Mouse (Mus musculus) heart, embryonic 13.5 days (tissue): ENCODE data around the gene Khdc4. TPM values are rescaled to one million over a fixed set of nuclear protein-coding genes. Genes with fewer than 3 reads are reported as not detected.
A peak's percentile ranks its signal among the peaks of the same experiment; 100 is the strongest.

Source experiments
- ATAC-seq: fragments of 200-750 bp; cut with Nextera tagmentation; 2 replicates; pipeline ENCODE4 v1.8.0; 2017; ENCODE audit warnings: moderate TSS enrichment; ENCODE audit not compliant: insufficient number of reproducible peaks, low FRiP score, low TSS enrichment; ENCODE audit errors: extremely low read depth
- H3K27ac ChIP-seq: fragments of 300-500 bp; sonication (generic); replicated peaks from 2 replicates; pipeline ENCODE4 v1.5.1; 2015; ENCODE audit warnings: moderate library complexity, mild to moderate bottlenecking, inconsistent platforms
- H3K27me3 ChIP-seq: fragments of 300-500 bp; sonication (generic); replicated peaks from 2 replicates; pipeline ENCODE4 v1.6.1; 2015; ENCODE audit warnings: mild to moderate bottlenecking, inconsistent platforms
- H3K36me3 ChIP-seq: fragments of 300-500 bp; sonication (generic); 2 replicates; pipeline ENCODE4 v1.6.1; 2015; ENCODE audit warnings: mild to moderate bottlenecking, inconsistent platforms
- H3K4me1 ChIP-seq: fragments of 300-500 bp; sonication (generic); 2 replicates; pipeline ENCODE4 v1.6.1; 2015; ENCODE audit warnings: inconsistent platforms
- H3K4me2 ChIP-seq: fragments of 300-500 bp; sonication (generic); 2 replicates; pipeline ENCODE4 v1.6.1; 2015; ENCODE audit warnings: inconsistent platforms, mild to moderate bottlenecking, moderate library complexity
- H3K4me3 ChIP-seq: fragments of 300-500 bp; sonication (generic); 2 replicates; pipeline ENCODE4 v1.5.1; 2015; ENCODE audit warnings: moderate library complexity, mild to moderate bottlenecking, inconsistent platforms
- H3K9ac ChIP-seq: fragments of 300-500 bp; sonication (generic); 2 replicates; pipeline ENCODE4 v1.6.1; 2015; ENCODE audit warnings: inconsistent platforms, mild to moderate bottlenecking, moderate library complexity
- H3K9me3 ChIP-seq: fragments of 300-500 bp; sonication (generic); 2 replicates; pipeline ENCODE4 v1.6.1; 2016; ENCODE audit warnings: inconsistent platforms
- WGBS: fragments of 180-500 bp; shearing (Covaris S2); methylation state at CpG from one replicate; pipeline ENCODE4 v1.1.7; 2015; ENCODE audit warnings: mixed read lengths; 5-methylcytosine and 5-hydroxymethylcytosine counted together
- polyA plus RNA-seq: library from polyadenylated mRNA; unstranded; fragments of >200 nt; fragmentation: Nextera tagmentation; extraction: Ambion mirVana; gene quantifications from 2 replicates; pipeline ENCODE4 v1.2.1, GENCODE M21; 2015

Khdc4 gene
- polyA plus RNA-seq, 1 experiment from 2014 or later, result 54.8 TPM

DNA sequence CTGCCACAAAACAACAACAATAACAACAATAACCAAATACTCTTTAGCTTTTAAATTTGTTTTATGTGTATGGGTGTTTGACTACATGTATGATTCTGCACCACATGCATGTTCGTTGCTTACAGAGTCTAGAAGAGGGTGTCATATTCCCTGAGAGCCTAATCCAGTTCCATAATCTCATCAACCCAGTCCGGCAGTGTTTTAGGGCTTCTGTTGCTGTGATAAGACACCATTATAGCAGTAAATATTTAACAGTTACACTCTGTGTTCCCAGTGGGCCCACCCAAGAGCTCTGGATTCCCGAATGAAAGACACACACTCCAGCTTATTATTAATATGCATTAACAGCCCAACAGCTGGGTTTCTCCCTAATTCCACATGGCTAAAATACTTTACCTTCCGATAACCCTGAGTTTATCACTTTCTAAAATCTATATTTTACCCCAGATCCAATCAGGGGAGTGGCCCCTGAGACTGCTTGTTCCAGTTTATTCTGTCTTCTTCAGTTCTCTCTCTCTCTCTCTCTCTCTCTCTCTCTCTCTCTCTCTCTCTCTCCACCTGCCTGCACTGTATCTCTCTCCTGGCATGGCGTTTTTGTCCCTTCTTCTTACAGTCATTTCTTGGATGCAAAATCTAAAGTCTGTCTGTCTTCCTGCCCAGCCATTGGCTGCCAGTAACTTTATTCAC lies 27.0 kb upstream of the Khdc4 start:
- Histone ChIP-seq H3K27ac (no peak overlapping the region), H3K27me3 (no peaks in the 10 kb centered on the region), H3K36me3 (no peaks in the 10 kb centered on the region), H3K4me2 (no peak overlapping the region), H3K9me3 (peaks cover 4% of the 10 kb centered on the region; the same call in 1 of the 2 replicates), H3K4me3 (no peak overlapping the region), H3K9ac (no peak overlapping the region), H3K4me1 (peaks cover 22% of the 10 kb centered on the region)
- 70% methylated on average over 5 of the region's 5 CpGs for WGBS
- ATAC-seq, result no peak

DNA sequence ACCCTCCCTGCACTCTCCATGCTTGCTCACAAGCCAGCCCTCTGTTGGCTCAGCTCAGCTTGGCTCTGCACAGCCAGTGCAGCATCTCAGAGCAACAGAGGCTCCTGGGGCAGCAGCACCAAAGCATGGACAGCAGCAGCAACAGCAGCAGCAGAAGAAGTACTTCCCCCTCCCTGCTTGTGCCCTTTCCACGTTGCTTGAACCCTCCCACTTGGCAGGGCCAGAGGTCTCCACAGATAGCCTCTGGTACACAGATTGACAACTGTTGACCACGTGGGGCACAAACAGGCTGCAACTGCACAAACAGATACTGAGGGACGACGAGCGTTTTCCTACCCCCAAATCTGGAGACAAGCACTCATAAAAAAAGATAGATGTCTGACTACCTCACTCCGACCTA lies 25.8 kb upstream of the Khdc4 start:
- no peak overlapping the region for H3K4me2 ChIP-seq
- peaks cover 4% of the 10 kb centered on the region; the same call in 1 of the 2 replicates for H3K9me3 ChIP-seq
- H3K36me3 ChIP-seq, result no peaks in the 10 kb centered on the region
- H3K9ac ChIP-seq, result no peak overlapping the region
- WGBS, result 30% methylated on average over 6 of the region's 6 CpGs
- ATAC-seq, result no peak
- peaks cover 10% of the 10 kb centered on the region for H3K4me1 ChIP-seq
- no peaks in the 10 kb centered on the region for H3K27me3 ChIP-seq
- H3K27ac ChIP-seq, result no peak overlapping the region
- no peak overlapping the region for H3K4me3 ChIP-seq

DNA sequence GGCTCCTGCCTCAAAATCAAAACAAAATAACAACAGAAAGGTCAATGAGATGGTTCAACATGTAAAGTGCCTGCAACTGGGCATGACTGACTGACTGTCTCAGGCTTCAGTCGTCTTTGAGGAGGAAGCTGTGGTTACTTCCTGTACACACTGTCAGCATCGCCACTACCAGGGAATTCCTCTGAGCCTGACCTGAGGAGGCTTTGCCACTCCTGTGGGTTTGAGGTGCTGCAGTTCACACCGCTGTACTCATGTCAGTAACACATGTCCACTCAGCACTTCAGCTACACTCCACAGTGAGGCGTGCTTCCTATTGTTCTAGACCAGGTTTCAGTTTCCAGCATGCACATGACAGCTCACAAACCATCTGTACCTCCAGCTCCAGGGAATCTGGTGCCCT lies 21.5 kb upstream of the Khdc4 start:
- no peaks in the 10 kb centered on the region for H3K36me3 ChIP-seq
- H3K4me1 ChIP-seq, result no peaks in the 10 kb centered on the region
- H3K4me3 ChIP-seq, result no peak overlapping the region
- peaks cover 4% of the 10 kb centered on the region; the same call in 1 of the 2 replicates for H3K9me3 ChIP-seq
- H3K9ac ChIP-seq, result no peak overlapping the region
- no peak for ATAC-seq
- no peaks in the 10 kb centered on the region for H3K27me3 ChIP-seq
- WGBS, result 60% methylated on average over 4 of the region's 4 CpGs
- no peak overlapping the region for H3K27ac ChIP-seq
- no peak overlapping the region for H3K4me2 ChIP-seq

DNA sequence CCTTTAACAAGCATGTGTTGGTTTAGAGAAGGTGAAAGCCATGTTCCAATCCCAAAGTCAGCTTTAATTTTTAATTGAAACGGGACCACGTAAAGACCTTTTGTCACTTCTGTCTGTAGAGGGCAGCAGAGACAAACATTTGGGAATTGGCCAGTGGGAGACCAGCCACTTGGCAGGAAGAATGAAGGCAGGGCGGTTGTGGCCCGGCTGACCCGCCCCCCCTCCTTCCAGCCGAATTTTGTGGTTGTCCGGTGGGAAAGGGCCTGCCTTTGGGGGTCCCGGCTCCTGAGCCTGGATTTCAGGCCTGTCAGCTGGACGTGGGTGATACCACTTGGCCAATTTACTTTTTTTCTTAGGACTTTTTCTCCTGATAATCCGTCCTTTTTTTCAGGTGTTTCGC lies 8.2 kb upstream of the Khdc4 start:
- Histone ChIP-seq H3K27ac (no peak overlapping the region), H3K4me1 (peaks cover 3% of the 10 kb centered on the region; the same call in 1 of the 2 replicates), H3K4me2 (peak overlapping the region; percentile 77), H3K9me3 (no peaks in the 10 kb centered on the region), H3K27me3 (no peaks in the 10 kb centered on the region), H3K9ac (peak overlapping the region; percentile 78), H3K36me3 (no peaks in the 10 kb centered on the region), H3K4me3 (peak overlapping the region; percentile 48)
- 12% methylated on average over 11 of the region's 11 CpGs for WGBS
- no peak for ATAC-seq

DNA sequence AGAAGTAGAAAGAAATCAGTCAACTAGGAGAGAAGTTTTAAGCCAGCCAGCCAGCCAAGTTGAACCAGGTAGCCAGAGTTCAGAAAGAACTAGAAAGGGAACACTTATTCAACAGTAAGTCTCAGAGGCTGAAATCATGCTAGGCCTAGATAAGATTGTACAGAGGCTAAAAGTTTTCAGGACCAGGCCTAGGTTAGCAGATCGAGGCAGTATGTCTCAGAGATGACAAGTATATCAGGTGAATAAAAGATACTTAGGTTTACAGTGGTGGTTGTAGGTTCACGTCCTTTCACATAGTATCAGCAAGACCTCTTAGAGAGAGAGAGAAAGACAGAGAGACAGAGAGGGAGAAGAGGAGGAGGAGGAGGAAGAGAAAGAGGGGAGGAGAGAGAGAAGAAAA lies 1.8 kb upstream of the Khdc4 start:
- Histone ChIP-seq H3K9me3 (no peaks in the 10 kb centered on the region), H3K4me3 (no peak overlapping the region), H3K27me3 (no peaks in the 10 kb centered on the region), H3K27ac (no peak overlapping the region), H3K36me3 (peaks cover 17% of the 10 kb centered on the region), H3K4me1 (peaks cover 25% of the 10 kb centered on the region), H3K9ac (no peak overlapping the region), H3K4me2 (no peak overlapping the region)
- 67% methylated on average over 2 of the region's 2 CpGs for WGBS
- no peak for ATAC-seq

DNA sequence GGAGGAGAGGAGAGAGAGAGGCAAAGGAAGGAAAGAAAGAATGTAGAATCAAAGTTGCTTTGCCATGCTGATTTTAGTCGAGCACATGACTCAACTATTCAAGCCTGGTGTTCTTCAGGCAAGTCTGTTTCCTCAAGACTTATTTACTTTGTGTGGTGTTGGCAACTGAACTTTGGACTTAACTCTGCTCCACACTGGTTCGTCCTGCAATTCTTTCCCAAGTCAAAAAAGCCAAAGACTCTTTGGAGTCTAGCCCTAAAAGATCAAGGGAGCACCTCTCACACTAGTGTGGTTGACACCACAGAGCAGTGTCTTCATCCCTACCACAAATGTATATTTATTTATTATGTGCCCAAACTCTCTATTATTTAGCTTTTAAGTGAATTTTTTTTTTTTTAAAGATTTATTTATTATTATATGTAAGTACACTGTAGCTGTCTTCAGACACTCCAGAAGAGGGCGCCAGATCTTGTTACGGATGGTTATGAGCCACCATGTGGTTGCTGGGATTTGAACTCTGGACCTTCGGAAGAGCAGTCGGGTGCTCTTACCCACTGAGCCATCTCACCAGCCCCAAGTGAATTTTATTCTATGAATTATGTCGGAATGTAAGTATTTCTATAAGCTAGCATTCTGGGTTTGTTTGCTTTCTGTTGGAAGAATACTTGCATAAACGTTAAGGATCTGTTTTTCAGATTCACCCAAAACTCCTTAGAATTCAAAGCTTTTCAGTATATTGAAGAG lies 1.2 kb upstream of the Khdc4 start:
- H3K4me1 ChIP-seq, result peaks cover 26% of the 10 kb centered on the region
- H3K9me3 ChIP-seq, result no peaks in the 10 kb centered on the region
- no peaks in the 10 kb centered on the region for H3K27me3 ChIP-seq
- WGBS, result 56% methylated on average over 8 of the region's 8 CpGs
- peak overlapping the region; percentile 82 for H3K9ac ChIP-seq
- ATAC-seq, result no peak
- H3K4me2 ChIP-seq, result peak overlapping the region; percentile 94
- H3K4me3 ChIP-seq, result peak overlapping the region; percentile 89
- peaks cover 23% of the 10 kb centered on the region for H3K36me3 ChIP-seq
- peak overlapping the region; percentile 97 for H3K27ac ChIP-seq

DNA sequence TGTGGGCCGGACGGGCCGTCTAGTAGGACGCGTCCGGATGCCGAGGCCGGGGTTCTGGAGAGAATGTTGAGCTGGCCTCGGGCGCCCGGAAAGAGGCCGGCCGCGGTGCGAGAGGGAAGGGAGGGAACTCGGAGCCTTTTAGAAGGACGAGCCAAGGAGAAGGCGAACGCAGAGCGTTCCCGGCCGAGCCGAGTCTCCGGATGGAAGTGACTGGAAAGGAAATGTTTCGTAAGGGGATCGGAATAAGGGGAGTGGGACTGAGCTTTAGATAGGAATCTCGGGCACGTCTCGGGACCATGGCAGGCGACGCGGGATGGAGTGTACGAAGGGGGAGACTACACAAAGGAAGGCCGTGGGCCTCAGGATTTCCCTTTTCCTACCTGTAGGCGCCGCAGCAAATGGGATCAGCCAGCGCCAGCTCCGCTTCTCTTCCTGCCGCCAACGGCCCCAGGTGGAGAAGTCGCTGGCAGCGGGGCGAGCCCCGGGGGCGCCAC lies 402 bp downstream of the Khdc4 start:
- Histone ChIP-seq H3K36me3 (peaks cover 39% of the 10 kb centered on the region), H3K4me3 (peak overlapping the region; percentile 89), H3K9me3 (no peaks in the 10 kb centered on the region), H3K4me2 (peak overlapping the region; percentile 94), H3K27ac (peak overlapping the region; percentile 97), H3K4me1 (peaks cover 26% of the 10 kb centered on the region), H3K27me3 (no peaks in the 10 kb centered on the region), H3K9ac (peak overlapping the region; percentile 93)
- under 1% methylated on average over 45 of the region's 45 CpGs for WGBS
- peak; percentile 55 for ATAC-seq

DNA sequence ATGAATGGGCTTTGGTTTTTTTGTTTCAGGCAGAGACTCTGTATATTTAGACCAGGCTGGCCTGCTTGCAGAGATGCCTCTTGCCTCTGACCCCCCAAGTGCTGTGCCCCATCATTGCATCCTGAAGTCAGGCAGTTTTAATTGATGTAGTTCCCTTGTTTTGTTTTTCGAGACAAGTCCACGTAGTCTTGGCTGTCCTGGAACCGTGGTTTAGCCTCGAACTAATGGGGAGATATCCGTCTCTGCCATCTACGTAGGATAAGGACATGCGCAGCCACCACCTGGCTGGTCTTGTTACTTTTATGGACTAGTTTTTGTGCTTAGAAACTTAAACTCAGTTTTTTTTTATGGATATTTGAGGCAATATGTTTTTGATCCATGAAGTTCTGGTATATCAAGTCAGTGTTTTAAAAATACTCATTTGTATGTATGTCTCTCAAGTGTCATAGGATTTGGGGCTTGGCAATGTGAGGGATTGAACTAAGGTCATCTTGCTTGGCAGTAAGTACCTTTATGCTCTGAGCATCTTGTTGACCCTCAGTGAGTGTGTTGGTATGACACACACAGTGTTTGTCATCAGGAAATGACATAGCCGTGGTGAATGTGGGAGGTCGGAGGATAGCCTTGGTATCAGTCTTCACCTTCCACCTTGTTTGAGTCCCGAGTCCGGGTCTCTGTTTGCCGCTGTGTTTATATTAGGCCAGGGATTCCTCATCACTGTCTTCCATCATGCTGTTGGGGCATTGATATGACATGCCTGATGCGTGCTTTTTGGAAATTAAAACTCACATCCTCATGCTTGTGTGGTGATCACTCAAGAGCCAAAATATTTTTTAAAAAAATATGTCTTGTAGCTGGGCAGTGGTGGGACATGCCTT lies 1.4 kb downstream of the Khdc4 start:
- H3K4me1 ChIP-seq, result peaks cover 26% of the 10 kb centered on the region
- H3K27ac ChIP-seq, result peak overlapping the region; percentile 97
- H3K9me3 ChIP-seq, result no peaks in the 10 kb centered on the region
- ATAC-seq, result no peak
- 24% methylated on average over 13 of the region's 13 CpGs for WGBS
- H3K4me3 ChIP-seq, result peak overlapping the region; percentile 89
- peaks cover 48% of the 10 kb centered on the region for H3K36me3 ChIP-seq
- H3K9ac ChIP-seq, result peak overlapping the region; percentile 93
- no peaks in the 10 kb centered on the region for H3K27me3 ChIP-seq
- peak overlapping the region; percentile 94 for H3K4me2 ChIP-seq

DNA sequence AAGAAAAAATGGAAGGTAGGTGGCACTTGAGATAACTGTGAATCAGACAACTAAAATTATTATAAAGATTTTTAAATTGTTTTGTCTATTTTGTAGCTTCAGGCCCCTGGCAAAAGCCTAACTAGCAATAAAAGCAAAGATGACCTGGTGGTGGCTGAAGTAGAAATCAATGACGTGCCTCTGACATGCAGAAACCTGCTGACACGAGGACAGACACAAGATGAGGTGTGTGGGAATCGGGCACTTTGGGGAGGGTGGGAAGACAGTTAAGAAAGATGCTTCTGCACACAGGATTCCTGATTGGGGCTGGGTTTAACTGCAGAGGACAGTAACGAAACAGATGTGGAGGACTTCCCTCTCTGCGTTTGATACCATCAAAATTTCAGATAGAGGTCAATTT lies 3.5 kb downstream of the Khdc4 start:
- WGBS, result 80% methylated on average over 5 of the region's 5 CpGs
- Histone ChIP-seq H3K27me3 (no peaks in the 10 kb centered on the region), H3K9ac (no peak overlapping the region), H3K4me2 (no peak overlapping the region), H3K9me3 (no peaks in the 10 kb centered on the region), H3K27ac (no peak overlapping the region), H3K36me3 (peaks cover 68% of the 10 kb centered on the region), H3K4me3 (no peak overlapping the region), H3K4me1 (peaks cover 26% of the 10 kb centered on the region)
- ATAC-seq, result no peak

DNA sequence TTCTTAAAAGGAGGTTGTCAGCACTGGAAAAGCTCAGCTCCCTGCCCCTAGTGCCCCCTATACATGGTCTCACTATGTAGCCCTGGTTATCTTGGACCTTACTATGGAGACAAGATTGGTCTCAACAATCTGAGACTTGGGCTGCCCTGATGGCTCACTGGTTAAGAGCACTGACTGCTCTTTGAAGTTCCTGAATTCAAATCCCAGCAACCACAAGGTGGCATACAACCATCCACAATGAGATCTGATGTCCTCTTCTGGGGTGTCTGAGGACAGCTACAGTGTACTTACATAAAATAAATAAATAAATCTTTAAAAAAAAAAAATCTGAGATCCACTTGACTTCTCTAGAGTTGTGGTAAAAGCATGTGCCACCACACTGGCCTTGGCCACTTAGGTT lies 9.9 kb downstream of the Khdc4 start:
- peaks cover 98% of the 10 kb centered on the region for H3K36me3 ChIP-seq
- H3K27ac ChIP-seq, result no peak overlapping the region
- no peak overlapping the region for H3K4me2 ChIP-seq
- peaks cover 6% of the 10 kb centered on the region for H3K4me1 ChIP-seq
- H3K27me3 ChIP-seq, result no peaks in the 10 kb centered on the region
- H3K4me3 ChIP-seq, result no peak overlapping the region
- H3K9ac ChIP-seq, result no peak overlapping the region
- ATAC-seq, result no peak
- no peaks in the 10 kb centered on the region for H3K9me3 ChIP-seq

DNA sequence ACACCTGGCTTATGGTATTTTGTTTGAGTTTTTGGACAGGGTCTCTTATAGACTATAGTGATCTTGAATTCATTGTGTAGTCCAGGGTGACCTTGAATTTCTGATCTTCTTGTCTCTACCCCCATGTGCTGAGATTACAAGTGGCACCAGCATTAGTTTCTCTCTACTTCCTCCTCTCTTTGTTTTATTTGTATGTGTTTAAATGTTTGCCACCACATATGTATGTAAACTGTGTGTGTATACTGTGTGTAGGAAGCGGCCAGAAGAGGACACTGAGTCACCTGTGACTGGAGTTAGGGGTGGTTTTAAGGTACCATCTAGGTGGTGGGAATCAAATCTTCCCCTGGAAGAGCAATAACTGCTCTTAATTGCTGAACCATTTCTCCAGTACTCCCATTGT lies 12.4 kb downstream of the Khdc4 start:
- Histone ChIP-seq H3K9ac (no peak overlapping the region), H3K36me3 (peaks cover 95% of the 10 kb centered on the region), H3K4me2 (no peak overlapping the region), H3K4me3 (no peak overlapping the region), H3K27ac (no peak overlapping the region), H3K4me1 (peaks cover 23% of the 10 kb centered on the region), H3K27me3 (no peaks in the 10 kb centered on the region), H3K9me3 (no peaks in the 10 kb centered on the region)
- WGBS, result 95% methylated on average over 1 of the region's 1 CpGs
- ATAC-seq, result no peak
